Mouse (Mus musculus): Measurements from ENCODE around the gene 3110021N24Rik. TPM values are rescaled to one million over a fixed set of nuclear protein-coding genes. Genes with fewer than 3 reads are reported as not detected.

Gene 3110021N24Rik
- polyA plus RNA-seq, 1 experiment from 2014 or later = 1.5 TPM

DNA sequence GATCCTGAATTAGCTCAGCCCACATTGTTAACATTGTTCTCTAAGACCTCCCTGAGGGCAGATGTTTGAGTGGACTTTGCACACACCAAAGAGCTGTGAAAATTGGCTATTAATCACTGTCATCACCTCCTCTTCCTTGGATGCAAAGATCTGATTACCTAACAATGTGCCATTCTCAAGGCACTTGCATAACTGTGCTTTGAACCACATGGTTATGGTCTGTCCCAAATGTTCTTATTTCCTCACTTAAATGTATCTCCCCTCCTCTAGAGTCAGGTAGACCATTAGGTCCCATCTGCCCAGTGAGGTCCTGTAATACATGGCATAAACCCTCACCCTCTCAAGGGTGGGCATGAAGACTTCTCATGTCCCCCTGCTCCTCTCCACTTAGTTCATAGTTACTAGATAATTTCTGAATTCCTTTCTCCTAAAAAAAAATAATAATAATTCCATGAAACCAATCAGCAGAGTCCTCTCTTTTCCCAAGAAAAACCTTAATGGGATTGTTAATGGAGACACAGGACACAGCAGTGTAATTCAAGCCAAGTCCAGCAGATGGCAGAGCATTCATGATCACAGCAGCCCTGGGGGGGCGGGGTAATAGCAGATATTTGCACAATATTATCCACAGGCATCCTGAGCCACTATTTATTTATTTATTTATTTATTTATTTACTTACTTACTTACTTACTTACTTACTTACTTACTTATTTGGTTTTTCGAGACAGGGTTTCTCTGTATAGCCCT lies 78.8 kb downstream of the 3110021N24Rik start:
- Histone ChIP-seq H3K27me3 (replicated peaks) (no peaks in the 10 kb centered on the region), H3K9me3 (no peaks in the 10 kb centered on the region), H3K4me1 (0 out of 2 replicates have a peak, but pooled peaks cover 6% of the 10 kb centered on the region), H3K4me2 (no peak overlapping the region), H3K4me3 (replicated peaks) (no peak overlapping the region), H3K27ac (no peak overlapping the region), H3K36me3 (no peaks in the 10 kb centered on the region), H3K9ac (no peak overlapping the region)
- 53% methylated on average over 2 of the region's 2 CpGs for WGBS
- no peak; the same call in 1 of the 2 replicates for ATAC-seq (ENCODE audit: insufficient read depth, low FRiP score, low read depth)

DNA sequence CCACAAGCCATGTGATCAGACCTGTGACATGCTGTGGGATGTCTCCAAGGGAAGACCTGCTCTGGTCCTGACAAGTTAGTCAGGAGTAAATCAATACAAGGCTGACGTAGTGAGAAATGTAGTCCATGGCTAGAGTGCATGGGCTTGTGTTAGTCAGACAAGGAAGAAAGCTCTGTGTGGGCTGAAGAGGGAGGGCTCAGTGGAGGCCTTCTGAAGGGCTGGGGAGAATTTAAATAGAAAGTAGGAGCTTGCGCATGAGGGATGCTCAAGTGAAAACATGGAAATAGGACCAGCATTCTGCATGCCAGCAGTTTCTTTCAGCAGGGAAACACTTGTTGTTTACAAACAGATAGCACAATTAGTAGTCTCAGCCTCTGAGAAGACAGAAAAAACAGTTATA lies 84.1 kb downstream of the 3110021N24Rik start:
- no peaks in the 10 kb centered on the region for H3K9me3 ChIP-seq
- WGBS = 74% methylated on average over 2 of the region's 2 CpGs
- no peak for ATAC-seq (ENCODE audit: insufficient read depth, low FRiP score, low read depth)
- H3K4me2 ChIP-seq = no peak overlapping the region
- H3K27me3 ChIP-seq (replicated peaks) = no peaks in the 10 kb centered on the region
- H3K4me3 ChIP-seq (replicated peaks) = no peak overlapping the region
- H3K9ac ChIP-seq = no peak overlapping the region
- H3K4me1 ChIP-seq = 0 out of 2 replicates have a peak, but pooled peaks cover 6% of the 10 kb centered on the region
- no peak overlapping the region for H3K27ac ChIP-seq
- no peaks in the 10 kb centered on the region for H3K36me3 ChIP-seq

DNA sequence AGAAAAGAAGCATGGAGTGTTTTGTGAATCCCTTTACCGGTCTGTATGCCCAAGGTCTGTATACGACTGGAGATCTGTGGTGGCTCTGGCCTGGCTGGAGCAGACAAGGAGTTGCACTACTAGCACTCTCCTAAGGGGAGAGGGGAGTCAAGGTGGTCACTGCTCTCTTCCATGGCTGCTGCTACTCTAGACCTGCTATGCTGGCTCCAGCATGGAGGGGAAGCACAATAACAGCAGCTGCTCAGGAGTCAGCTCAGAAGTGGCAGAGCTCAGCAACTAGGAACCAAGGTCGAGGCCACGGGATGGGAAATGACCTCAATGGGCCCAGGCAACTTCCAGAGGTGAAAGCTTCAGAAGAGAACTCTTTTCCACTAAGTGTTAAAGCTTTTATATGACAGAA lies 91.7 kb downstream of the 3110021N24Rik start:
- no peak for ATAC-seq (ENCODE audit: insufficient read depth, low FRiP score, low read depth)
- no peaks in the 10 kb centered on the region for H3K36me3 ChIP-seq
- no peak overlapping the region for H3K27ac ChIP-seq
- no peak overlapping the region for H3K9ac ChIP-seq
- no peaks in the 10 kb centered on the region for H3K9me3 ChIP-seq
- H3K4me2 ChIP-seq = no peak overlapping the region
- H3K4me3 ChIP-seq (replicated peaks) = no peak overlapping the region
- H3K4me1 ChIP-seq = no peaks in the 10 kb centered on the region
- WGBS = 60% methylated on average over 4 of the region's 4 CpGs
- no peaks in the 10 kb centered on the region for H3K27me3 ChIP-seq (replicated peaks)

DNA sequence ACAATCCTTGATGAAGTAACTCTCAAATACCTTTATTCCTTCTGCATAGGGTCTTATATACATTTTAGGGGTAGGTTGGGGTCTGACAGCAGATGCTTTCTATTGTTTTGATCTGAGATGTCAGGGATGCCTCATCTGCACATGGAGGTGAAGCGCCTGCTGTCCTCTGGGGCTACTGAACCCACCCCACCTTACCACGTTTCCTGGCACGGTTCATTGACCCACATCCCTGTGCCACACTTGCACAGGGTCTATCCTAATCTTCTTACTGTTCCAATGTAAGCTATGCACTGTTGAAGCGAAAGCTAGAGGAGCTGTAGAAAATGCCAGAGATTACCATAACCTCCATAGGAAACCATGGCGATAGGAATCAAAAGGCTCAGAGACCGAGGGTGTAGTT lies 92.1 kb downstream of the 3110021N24Rik start:
- no peak overlapping the region for H3K9ac ChIP-seq
- WGBS = 72% methylated on average over 6 of the region's 6 CpGs
- H3K36me3 ChIP-seq = no peaks in the 10 kb centered on the region
- no peak for ATAC-seq (ENCODE audit: insufficient read depth, low FRiP score, low read depth)
- no peaks in the 10 kb centered on the region for H3K27me3 ChIP-seq (replicated peaks)
- H3K4me3 ChIP-seq (replicated peaks) = no peak overlapping the region
- H3K4me1 ChIP-seq = no peaks in the 10 kb centered on the region
- no peak overlapping the region for H3K4me2 ChIP-seq
- no peak overlapping the region for H3K27ac ChIP-seq
- H3K9me3 ChIP-seq = no peaks in the 10 kb centered on the region

DNA sequence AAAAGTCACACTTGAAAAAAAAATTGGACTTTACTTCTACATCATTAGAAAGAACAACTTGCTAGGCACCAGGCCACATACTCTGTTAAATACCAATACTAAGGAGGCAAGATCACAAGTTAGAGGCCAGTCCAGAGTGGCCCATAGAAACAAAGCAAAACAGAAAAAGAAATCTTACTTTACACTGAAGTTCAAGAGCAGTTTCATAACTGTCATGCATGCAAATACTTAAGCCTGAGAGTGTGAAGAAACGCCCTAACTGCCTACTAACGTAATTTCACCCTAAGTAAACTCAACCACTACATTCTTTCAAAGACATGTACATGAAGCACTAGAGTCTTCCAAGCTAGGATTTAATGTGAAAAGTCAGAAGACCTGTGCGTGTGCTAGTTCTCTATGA lies 106.2 kb downstream of the 3110021N24Rik start:
- Histone ChIP-seq H3K27ac (no peak overlapping the region), H3K4me1 (no peaks in the 10 kb centered on the region), H3K27me3 (replicated peaks) (no peaks in the 10 kb centered on the region), H3K9ac (no peak overlapping the region), H3K9me3 (no peaks in the 10 kb centered on the region), H3K36me3 (peaks cover 32% of the 10 kb centered on the region), H3K4me2 (no peak overlapping the region), H3K4me3 (replicated peaks) (no peak overlapping the region)
- 90% methylated on average over 3 of the region's 3 CpGs for WGBS
- ATAC-seq (ENCODE audit: insufficient read depth, low FRiP score, low read depth) = no peak

DNA sequence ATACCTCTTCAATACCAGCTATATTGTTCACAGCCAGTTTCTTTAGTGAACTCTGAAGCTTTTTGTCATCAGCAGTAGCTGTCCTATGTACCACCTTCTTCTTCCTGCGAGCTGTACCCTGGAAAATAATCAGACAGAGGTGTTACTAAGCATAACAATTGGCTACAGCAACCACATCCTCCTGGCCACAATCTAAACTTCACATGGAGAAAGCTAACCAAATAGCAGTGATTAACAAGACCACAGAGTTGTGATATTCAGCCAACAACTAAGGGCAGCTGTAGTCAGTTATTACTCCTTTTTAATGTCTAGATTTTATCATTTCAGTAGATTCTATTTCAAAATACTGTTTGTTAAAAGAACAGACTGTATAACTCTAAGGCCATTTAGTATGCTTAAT lies 106.6 kb downstream of the 3110021N24Rik start:
- H3K27me3 ChIP-seq (replicated peaks) = no peaks in the 10 kb centered on the region
- 82% methylated on average over 1 of the region's 1 CpGs for WGBS
- H3K9me3 ChIP-seq = no peaks in the 10 kb centered on the region
- ATAC-seq (ENCODE audit: insufficient read depth, low FRiP score, low read depth) = no peak
- no peak overlapping the region for H3K4me3 ChIP-seq (replicated peaks)
- H3K27ac ChIP-seq = no peak overlapping the region
- no peak overlapping the region for H3K4me2 ChIP-seq
- H3K4me1 ChIP-seq = no peaks in the 10 kb centered on the region
- H3K9ac ChIP-seq = no peak overlapping the region
- peaks cover 32% of the 10 kb centered on the region for H3K36me3 ChIP-seq

DNA sequence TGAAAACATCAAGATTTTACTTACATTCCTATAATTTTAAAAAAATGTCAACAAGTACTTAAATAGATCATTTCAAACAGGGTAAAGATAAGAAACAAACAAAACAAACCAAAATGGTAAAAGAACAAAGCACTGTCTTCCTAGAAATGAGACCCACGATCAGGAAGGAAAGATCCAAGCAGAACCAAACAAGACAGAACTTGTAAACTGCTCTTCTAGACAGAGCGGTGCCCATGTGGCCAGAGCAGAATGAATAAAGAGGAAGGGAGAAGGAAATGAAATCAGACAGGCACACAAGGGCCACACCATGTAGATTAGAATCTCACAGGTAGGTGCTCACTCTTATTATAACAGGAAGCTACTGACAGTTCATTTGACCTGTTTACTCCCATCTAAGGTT lies 107.2 kb downstream of the 3110021N24Rik start:
- WGBS = 82% methylated on average over 2 of the region's 2 CpGs
- Histone ChIP-seq H3K4me3 (replicated peaks) (no peak overlapping the region), H3K27me3 (replicated peaks) (no peaks in the 10 kb centered on the region), H3K36me3 (peaks cover 32% of the 10 kb centered on the region), H3K4me1 (no peaks in the 10 kb centered on the region), H3K9me3 (no peaks in the 10 kb centered on the region), H3K27ac (no peak overlapping the region), H3K4me2 (no peak overlapping the region), H3K9ac (no peak overlapping the region)
- no peak for ATAC-seq (ENCODE audit: insufficient read depth, low FRiP score, low read depth)

GRCm38 (mm10) chr4:108830698-108831097 lies 111.2 kb downstream of the 3110021N24Rik start:
- H3K4me2 ChIP-seq = no peak overlapping the region
- no peak overlapping the region for H3K9ac ChIP-seq
- WGBS = 73% methylated on average over 1 of the region's 1 CpGs
- peaks cover 13% of the 10 kb centered on the region for H3K36me3 ChIP-seq
- peaks cover 8% of the 10 kb centered on the region; the same call in 1 of the 2 replicates for H3K4me1 ChIP-seq
- H3K27ac ChIP-seq = no peak overlapping the region
- H3K4me3 ChIP-seq (replicated peaks) = no peak overlapping the region
- no peak for ATAC-seq (ENCODE audit: insufficient read depth, low FRiP score, low read depth)
- H3K27me3 ChIP-seq (replicated peaks) = no peaks in the 10 kb centered on the region
- no peaks in the 10 kb centered on the region for H3K9me3 ChIP-seq

Other genes starting within 250 kb of the 3110021N24Rik start
- gene Prpf38a, start 140.3 kb upstream of the 3110021N24Rik start, polyA plus RNA-seq (2015; fragmentation: Nextera tagmentation; extraction: Ambion mirVana) = 79.0 and 80.9 TPM in 2 replicates
- 9.7 and 10.2 TPM in 2 replicates for gene Orc1, start 140.2 kb upstream of the 3110021N24Rik start, polyA plus RNA-seq (2015; fragmentation: Nextera tagmentation; extraction: Ambion mirVana)
- gene Cc2d1b, start 99.7 kb upstream of the 3110021N24Rik start, polyA plus RNA-seq (2015; fragmentation: Nextera tagmentation; extraction: Ambion mirVana) = 26.6 and 32.5 TPM in 2 replicates
- gene Zfyve9, start 61.1 kb downstream of the 3110021N24Rik start, polyA plus RNA-seq (2015; fragmentation: Nextera tagmentation; extraction: Ambion mirVana) = 4.2 and 4.6 TPM in 2 replicates
- gene Btf3l4, start 114.0 kb downstream of the 3110021N24Rik start, polyA plus RNA-seq (2015; fragmentation: Nextera tagmentation; extraction: Ambion mirVana) = 122 and 145 TPM in 2 replicates
- gene Txndc12, start 115.0 kb downstream of the 3110021N24Rik start, polyA plus RNA-seq (2015; fragmentation: Nextera tagmentation; extraction: Ambion mirVana) = 97.2 and 108 TPM in 2 replicates
- 54.8 TPM in 2 replicates for gene Kti12, start 128.1 kb downstream of the 3110021N24Rik start, polyA plus RNA-seq (2015; fragmentation: Nextera tagmentation; extraction: Ambion mirVana)
- 0.98 and 2.5 TPM in 2 replicates for gene A730015C16Rik, start 129.0 kb downstream of the 3110021N24Rik start, polyA plus RNA-seq (2015; fragmentation: Nextera tagmentation; extraction: Ambion mirVana)
- 10.8 and 11.9 TPM in 2 replicates for gene Rab3b, start 159.4 kb downstream of the 3110021N24Rik start, polyA plus RNA-seq (2015; fragmentation: Nextera tagmentation; extraction: Ambion mirVana)